Mouse (Mus musculus): ENCODE measurements around the gene Tcea3.

DNA sequence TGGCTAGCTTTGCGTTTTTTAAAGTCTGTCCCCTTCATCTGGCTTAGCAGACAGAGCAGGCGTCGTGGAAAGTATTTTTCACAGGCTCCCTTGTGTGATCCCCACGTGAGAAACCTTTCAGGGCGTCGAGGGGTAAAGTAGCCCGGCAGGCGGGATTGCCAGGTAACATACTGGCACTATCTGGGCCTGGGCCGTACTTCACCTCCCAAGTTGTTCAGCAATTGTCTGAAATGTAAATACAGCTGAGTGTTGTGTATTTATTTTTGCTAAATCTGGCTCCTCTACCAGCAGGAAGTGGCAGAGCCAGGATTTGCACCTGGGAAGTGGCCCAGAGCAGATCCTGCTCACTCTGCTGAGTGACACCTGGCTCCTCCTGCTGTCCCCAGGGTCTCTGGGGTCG is 30.5 kb upstream of the Tcea3 start:
- no peak for TF ChIP-seq CTCF (IDR thresholded peaks at IDR 0.05)
- peak; percentile 37; the same call in 1 of the 2 replicates for TF ChIP-seq EP300 (IDR thresholded peaks at IDR 0.05)

Data from lung, postnatal 0 days (tissue).